Mouse (Mus musculus): ENCODE results near the gene Efcab6. TPM values are rescaled to one million over a fixed set of nuclear protein-coding genes. Genes with fewer than 3 reads are reported as not detected.
A peak's percentile ranks its signal among the peaks of the same experiment; 100 is the strongest.
"Not testable (repeated sequence)": the region's sequence is repeated elsewhere in the genome, so short reads cannot be mapped to it uniquely, and the experiment has no call there.

Efcab6 gene
- polyA plus RNA-seq (2014; fragmentation: Nextera tagmentation; extraction: Ambion mirVana): 0.15 and 0.22 TPM in 2 replicates

DNA sequence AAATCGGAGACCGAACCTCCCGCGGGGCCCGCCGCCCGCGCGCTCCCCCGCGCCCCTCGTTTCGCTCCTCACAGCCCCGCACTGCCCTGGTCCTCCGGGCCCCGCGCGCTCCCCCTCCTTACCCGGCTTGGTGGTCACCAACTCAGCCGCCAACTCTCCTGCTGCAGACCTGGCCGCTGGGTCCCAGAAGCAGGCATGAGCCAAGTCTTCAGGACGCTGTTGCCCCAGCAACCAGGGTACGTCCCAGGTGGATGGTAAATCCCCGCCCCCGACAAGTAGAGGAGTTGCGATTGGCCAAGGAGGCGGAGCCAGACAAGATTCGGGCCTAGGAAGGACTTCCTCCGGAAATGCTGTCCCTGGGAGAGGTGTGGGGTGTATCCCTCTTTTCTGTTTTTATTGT, at the start of gene Efcab6:
Gene Efcab6 (minus strand): TSS at position 240 of the 400 bp plus-strand sequence.
- 2% methylated on average over 29 of the region's 29 CpGs for WGBS
- Histone ChIP-seq H3K27ac (replicated peaks; ENCODE audit: low read depth, low read length) (no peak within 1 kb of the TSS), H3K27me3 (ENCODE audit: control insufficient read depth, insufficient read depth, low read length) (no peaks in the 10 kb centered on the region; the same call in 1 of the 2 replicates), H3K36me3 (ENCODE audit: control insufficient read depth, insufficient read depth, low read length) (no peaks in the 10 kb centered on the region), H3K4me1 (ENCODE audit: control insufficient read depth, insufficient read depth, low read length) (peaks cover 19% of the 10 kb centered on the region), H3K4me2 (ENCODE audit: low read length) (peak within 1 kb of the TSS; percentile 66), H3K9me3 (ENCODE audit: control insufficient read depth, low read length) (no peaks in the 10 kb centered on the region), H3K9ac (replicated peaks; ENCODE audit: low read length) (no peak within 1 kb of the TSS; the same call in 1 of the 2 replicates), H3K4me3 (replicated peaks; ENCODE audit: low read depth, low read length) (peak within 1 kb of the TSS; percentile 33)
- ATAC-seq (ENCODE audit: low FRiP score, low TSS enrichment) (peak; percentile 46; the same call in 1 of the 2 replicates), DNase-seq (peak; percentile 83)

- no peak overlapping the region for H3K4me2 ChIP-seq (ENCODE audit: low read length)
- H3K27ac ChIP-seq (replicated peaks; ENCODE audit: low read depth, low read length): no peak overlapping the region
- no peaks in the 10 kb centered on the region for H3K4me1 ChIP-seq (ENCODE audit: control insufficient read depth, insufficient read depth, low read length)
- DNase-seq (no peak), ATAC-seq (ENCODE audit: low FRiP score, low TSS enrichment) (no peak)
- 79% methylated on average over 6 of the region's 6 CpGs for WGBS
- H3K36me3 ChIP-seq (ENCODE audit: control insufficient read depth, insufficient read depth, low read length): no peaks in the 10 kb centered on the region
- H3K9ac ChIP-seq (replicated peaks; ENCODE audit: low read length): no peak overlapping the region
- H3K4me3 ChIP-seq (replicated peaks; ENCODE audit: low read depth, low read length): no peak overlapping the region
- H3K27me3 ChIP-seq (ENCODE audit: control insufficient read depth, insufficient read depth, low read length): peaks cover 3% of the 10 kb centered on the region; the same call in 1 of the 2 replicates
- H3K9me3 ChIP-seq (ENCODE audit: control insufficient read depth, low read length): no peaks in the 10 kb centered on the region
Observed at GRCm38 (mm10) chr15:84113873-84114272, 48.7 kb upstream of the Efcab6 start.

GRCm38 (mm10) chr15:84108899-84109298, 43.7 kb upstream of the Efcab6 start:
- no peak overlapping the region for H3K4me3 ChIP-seq (replicated peaks; ENCODE audit: low read depth, low read length)
- 9% methylated on average over 13 of the region's 13 CpGs for WGBS
- H3K27me3 ChIP-seq (ENCODE audit: control insufficient read depth, insufficient read depth, low read length): peaks cover 7% of the 10 kb centered on the region; the same call in 1 of the 2 replicates
- no peak overlapping the region for H3K27ac ChIP-seq (replicated peaks; ENCODE audit: low read depth, low read length)
- DNase-seq: peak; percentile 45
- peaks cover 17% of the 10 kb centered on the region for H3K4me1 ChIP-seq (ENCODE audit: control insufficient read depth, insufficient read depth, low read length)
- H3K4me2 ChIP-seq (ENCODE audit: low read length): no peak overlapping the region
- H3K9ac ChIP-seq (replicated peaks; ENCODE audit: low read length): no peak overlapping the region
- no peak for ATAC-seq (ENCODE audit: low FRiP score, low TSS enrichment)
- H3K9me3 ChIP-seq (ENCODE audit: control insufficient read depth, low read length): no peaks in the 10 kb centered on the region
- no peaks in the 10 kb centered on the region for H3K36me3 ChIP-seq (ENCODE audit: control insufficient read depth, insufficient read depth, low read length)

DNA sequence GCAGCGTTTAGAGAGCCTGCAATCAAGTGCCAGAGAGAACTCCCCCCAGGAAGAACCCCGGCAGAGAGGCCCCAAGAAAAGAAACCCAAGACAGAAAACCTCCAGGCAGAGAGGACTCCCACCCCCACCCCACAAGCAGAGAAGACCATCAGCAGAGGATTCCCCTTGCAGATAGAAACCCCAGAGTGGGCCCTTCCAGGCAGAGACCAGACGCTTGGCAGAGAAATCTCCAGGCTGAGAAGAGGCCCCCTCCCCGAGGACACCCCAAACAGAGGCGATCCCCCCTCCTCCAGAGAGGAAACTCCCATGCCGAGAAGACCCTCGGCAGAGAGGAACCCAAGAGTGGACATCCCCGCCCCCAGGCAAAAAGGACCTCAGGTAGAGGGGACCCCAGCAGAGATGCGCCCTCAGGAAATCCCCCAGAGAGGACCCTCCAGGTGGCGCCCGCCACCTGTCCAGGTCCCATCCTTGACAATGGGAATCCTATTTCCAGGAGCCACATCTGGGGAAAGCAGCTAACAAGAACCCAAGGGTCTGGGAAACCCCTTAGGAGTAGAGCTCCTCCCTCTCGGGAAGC, 40.8 kb upstream of the Efcab6 start:
- peak overlapping the region; percentile 65 for H3K9ac ChIP-seq (replicated peaks; ENCODE audit: low read length)
- DNase-seq: peak; percentile 49

DNA sequence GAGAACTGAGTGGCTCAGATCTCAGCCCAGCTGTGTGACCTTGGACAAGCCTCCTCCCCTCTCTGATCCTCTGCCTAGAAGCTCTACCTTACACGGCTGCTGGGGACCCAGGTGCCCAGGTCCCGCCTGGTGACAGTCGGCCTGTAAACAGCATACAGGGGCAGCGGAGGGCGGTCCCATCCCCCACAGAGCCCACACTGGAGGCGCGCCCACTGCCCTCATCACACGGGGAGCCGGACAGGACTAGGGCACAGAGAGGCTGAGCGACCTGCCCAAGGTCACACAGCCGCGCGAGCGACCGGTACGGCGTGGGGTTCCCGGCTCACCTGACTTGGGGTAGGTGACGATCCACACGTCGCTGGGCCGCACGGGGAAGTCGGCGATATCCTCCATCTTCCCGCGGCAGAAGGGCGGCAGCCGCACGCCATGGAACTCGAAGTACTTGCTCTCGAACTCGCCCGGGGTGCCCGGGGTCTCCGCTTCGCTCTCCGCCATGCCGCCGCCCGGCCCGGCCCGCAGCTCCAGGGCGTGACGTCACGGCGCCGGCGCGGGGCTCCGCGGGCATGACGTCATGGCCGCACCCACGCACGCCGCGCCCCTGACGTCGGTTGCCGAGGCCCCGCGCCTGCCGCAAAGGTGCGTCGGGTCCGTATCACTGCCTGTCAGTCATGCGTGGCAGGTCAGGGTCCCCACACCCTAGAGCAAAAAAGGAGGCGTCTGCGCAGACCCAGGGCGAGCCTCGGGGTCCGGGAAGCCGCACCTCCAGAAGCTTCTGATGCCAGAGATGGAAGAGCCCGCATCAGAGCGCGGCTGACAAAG, 40.1 kb upstream of the Efcab6 start, which contains the start of gene Sult4a1:
Gene Sult4a1 (minus strand): TSS at position 650 of the 819 bp plus-strand sequence.
- peak within 1 kb of the TSS; percentile 65 for H3K9ac ChIP-seq (replicated peaks; ENCODE audit: low read length)
- WGBS: under 1% methylated on average over 77 of the region's 77 CpGs
- ATAC-seq (ENCODE audit: low FRiP score, low TSS enrichment): peak; percentile 69
- peak within 1 kb of the TSS; percentile 60 for H3K27ac ChIP-seq (replicated peaks; ENCODE audit: low read depth, low read length)
- no peaks in the 10 kb centered on the region for H3K9me3 ChIP-seq (ENCODE audit: control insufficient read depth, low read length)
- H3K4me1 ChIP-seq (ENCODE audit: control insufficient read depth, insufficient read depth, low read length): peaks cover 17% of the 10 kb centered on the region
- H3K4me2 ChIP-seq (ENCODE audit: low read length): peak within 1 kb of the TSS; percentile 79
- peak; percentile 89 for DNase-seq
- H3K4me3 ChIP-seq (replicated peaks; ENCODE audit: low read depth, low read length): peak within 1 kb of the TSS; percentile 60
- peaks cover 4% of the 10 kb centered on the region; the same call in 1 of the 2 replicates for H3K27me3 ChIP-seq (ENCODE audit: control insufficient read depth, insufficient read depth, low read length)
- no peaks in the 10 kb centered on the region for H3K36me3 ChIP-seq (ENCODE audit: control insufficient read depth, insufficient read depth, low read length)

More for the DNA sequence above, 40.8 kb upstream of the Efcab6 start:
- Histone ChIP-seq H3K27ac (replicated peaks; ENCODE audit: low read depth, low read length) (peak overlapping the region; percentile 60), H3K36me3 (ENCODE audit: control insufficient read depth, insufficient read depth, low read length) (no peaks in the 10 kb centered on the region), H3K4me3 (replicated peaks; ENCODE audit: low read depth, low read length) (peak overlapping the region; percentile 60), H3K4me1 (ENCODE audit: control insufficient read depth, insufficient read depth, low read length) (peaks cover 17% of the 10 kb centered on the region), H3K27me3 (ENCODE audit: control insufficient read depth, insufficient read depth, low read length) (peaks cover 4% of the 10 kb centered on the region; the same call in 1 of the 2 replicates), H3K9me3 (ENCODE audit: control insufficient read depth, low read length) (no peaks in the 10 kb centered on the region), H3K4me2 (ENCODE audit: low read length) (peak overlapping the region; percentile 79)
- WGBS: 11% methylated on average over 12 of the region's 12 CpGs
- peak; percentile 15; the same call in 1 of the 2 replicates for ATAC-seq (ENCODE audit: low FRiP score, low TSS enrichment)

- peak overlapping the region; percentile 65 for H3K9ac ChIP-seq (replicated peaks; ENCODE audit: low read length)
- H3K27me3 ChIP-seq (ENCODE audit: control insufficient read depth, insufficient read depth, low read length): peaks cover 4% of the 10 kb centered on the region; the same call in 1 of the 2 replicates
- H3K27ac ChIP-seq (replicated peaks; ENCODE audit: low read depth, low read length): no peak overlapping the region
- ATAC-seq (ENCODE audit: low FRiP score, low TSS enrichment) (no peak), DNase-seq (no peak)
- no peaks in the 10 kb centered on the region for H3K36me3 ChIP-seq (ENCODE audit: control insufficient read depth, insufficient read depth, low read length)
- H3K4me2 ChIP-seq (ENCODE audit: low read length): peak overlapping the region; percentile 79
- WGBS: 84% methylated on average over 7 of the region's 7 CpGs
- H3K4me3 ChIP-seq (replicated peaks; ENCODE audit: low read depth, low read length): peak overlapping the region; percentile 60
- H3K4me1 ChIP-seq (ENCODE audit: control insufficient read depth, insufficient read depth, low read length): peaks cover 17% of the 10 kb centered on the region
- H3K9me3 ChIP-seq (ENCODE audit: control insufficient read depth, low read length): no peaks in the 10 kb centered on the region
Observed at GRCm38 (mm10) chr15:84104626-84105025, 39.4 kb upstream of the Efcab6 start.

GRCm38 (mm10) chr15:84097536-84097935, 32.4 kb upstream of the Efcab6 start:
- WGBS: 89% methylated on average over 15 of the region's 15 CpGs
- H3K36me3 ChIP-seq (ENCODE audit: control insufficient read depth, insufficient read depth, low read length); H3K9me3 ChIP-seq (ENCODE audit: control insufficient read depth, low read length); H3K27me3 ChIP-seq (ENCODE audit: control insufficient read depth, insufficient read depth, low read length); H3K4me2 ChIP-seq (ENCODE audit: low read length); DNase-seq; H3K27ac ChIP-seq (replicated peaks; ENCODE audit: low read depth, low read length); H3K9ac ChIP-seq (replicated peaks; ENCODE audit: low read length); ATAC-seq (ENCODE audit: low FRiP score, low TSS enrichment); H3K4me1 ChIP-seq (ENCODE audit: control insufficient read depth, insufficient read depth, low read length); H3K4me3 ChIP-seq (replicated peaks; ENCODE audit: low read depth, low read length): not testable (repeated sequence)

GRCm38 (mm10) chr15:84096051-84096450, 30.9 kb upstream of the Efcab6 start:
- no peaks in the 10 kb centered on the region for H3K36me3 ChIP-seq (ENCODE audit: control insufficient read depth, insufficient read depth, low read length)
- no peak for ATAC-seq (ENCODE audit: low FRiP score, low TSS enrichment)
- no peak for DNase-seq
- H3K9ac ChIP-seq (replicated peaks; ENCODE audit: low read length): no peak overlapping the region
- H3K27ac ChIP-seq (replicated peaks; ENCODE audit: low read depth, low read length): no peak overlapping the region
- no peak overlapping the region for H3K4me2 ChIP-seq (ENCODE audit: low read length)
- no peaks in the 10 kb centered on the region for H3K9me3 ChIP-seq (ENCODE audit: control insufficient read depth, low read length)
- H3K4me1 ChIP-seq (ENCODE audit: control insufficient read depth, insufficient read depth, low read length): no peaks in the 10 kb centered on the region
- no peak overlapping the region for H3K4me3 ChIP-seq (replicated peaks; ENCODE audit: low read depth, low read length)
- WGBS: 83% methylated on average over 8 of the region's 8 CpGs
- H3K27me3 ChIP-seq (ENCODE audit: control insufficient read depth, insufficient read depth, low read length): no peaks in the 10 kb centered on the region

Measured in midbrain, embryonic 14.5 days (tissue).